Mouse (Mus musculus) myocyte (in vitro differentiated cells): Measurements from ENCODE around the gene Tshz2. TPM values are rescaled to one million over a fixed set of nuclear protein-coding genes. Genes with fewer than 3 reads are reported as not detected.

Experiments
- H3K27me3 ChIP-seq: one replicate; pipeline ENCODE4 v1.6.1; 2011; ENCODE audit not compliant: control insufficient read depth, insufficient read depth, insufficient read length
- H3K36me3 ChIP-seq: one replicate; pipeline ENCODE4 v1.6.1; 2011; ENCODE audit not compliant: control insufficient read depth, insufficient read depth
- H3K4me2 ChIP-seq: one replicate; pipeline ENCODE4 v1.6.1; 2011; ENCODE audit warnings: low read depth, control low read depth
- H3K4me3 ChIP-seq: one replicate; pipeline ENCODE4 v1.5.1; 2011; ENCODE audit warnings: mild to moderate bottlenecking, control low read depth, moderate library complexity
- H3K79me2 ChIP-seq: one replicate; pipeline ENCODE4 v1.6.1; 2011; ENCODE audit not compliant: control insufficient read depth, insufficient read depth
- H3ac ChIP-seq: one replicate; pipeline ENCODE4 v1.6.1; 2011; ENCODE audit not compliant: control insufficient read depth, insufficient read length
- CEBPB ChIP-seq: IDR thresholded peaks from 2 replicates; pipeline ENCODE4 v1.6.1; 2011; ENCODE audit warnings: mild to moderate bottlenecking, moderate library complexity; ENCODE audit not compliant: poor library complexity, insufficient read depth, severe bottlenecking
- E2F4 ChIP-seq: IDR thresholded peaks from one replicate; pipeline ENCODE4 v1.6.1; 2011; ENCODE audit warnings: mild to moderate bottlenecking, control low read depth, moderate library complexity; ENCODE audit not compliant: insufficient read depth
- MAX ChIP-seq: IDR thresholded peaks from one replicate; pipeline ENCODE4 v1.6.1; 2011; ENCODE audit warnings: low read depth, mild to moderate bottlenecking, control low read depth
- MYOD1 ChIP-seq, 3 experiments: IDR thresholded peaks; one replicate each; pipeline ENCODE4 v1.6.1; 2011; ENCODE audit warnings: control low read depth in 2 of 3, low read depth in 2 of 3, mild to moderate bottlenecking in 2 of 3, moderate library complexity in 1 of 3; ENCODE audit not compliant: insufficient read length in 2 of 3, control insufficient read depth in 1 of 3
- MYOG ChIP-seq, 3 experiments: IDR thresholded peaks; one replicate each; pipeline ENCODE4 v1.6.1; 2011; ENCODE audit warnings: control low read depth in 2 of 3, low read depth in 2 of 3, mild to moderate bottlenecking in 2 of 3; ENCODE audit not compliant: insufficient read length in 2 of 3, control insufficient read depth in 1 of 3, insufficient read depth in 1 of 3
- POLR2A ChIP-seq: IDR thresholded peaks from one replicate; pipeline ENCODE4 v1.6.1; 2011; ENCODE audit warnings: low read depth, mild to moderate bottlenecking, control low read depth, moderate library complexity; ENCODE audit not compliant: insufficient read length
- POLR2AphosphoS2 ChIP-seq: IDR thresholded peaks from one replicate; pipeline ENCODE4 v1.6.1; 2011; ENCODE audit warnings: low read depth, control low read depth; ENCODE audit not compliant: insufficient read length
- REST ChIP-seq: IDR thresholded peaks from one replicate; pipeline ENCODE4 v1.6.1; 2011; ENCODE audit warnings: mild to moderate bottlenecking, control low read depth, moderate library complexity; ENCODE audit not compliant: insufficient read depth, insufficient read length
- SRF ChIP-seq: IDR thresholded peaks from one replicate; pipeline ENCODE4 v1.6.1; 2011; ENCODE audit warnings: low read depth; ENCODE audit not compliant: control insufficient read depth, insufficient read length
- TCF12 ChIP-seq: IDR thresholded peaks from one replicate; pipeline ENCODE4 v1.6.1; 2011; ENCODE audit warnings: mild to moderate bottlenecking, control low read depth; ENCODE audit not compliant: poor library complexity, insufficient read depth, severe bottlenecking
- TCF3 ChIP-seq: IDR thresholded peaks from one replicate; pipeline ENCODE4 v1.6.1; 2011; ENCODE audit warnings: low read depth, control low read depth; ENCODE audit not compliant: insufficient read length
- USF1 ChIP-seq: IDR thresholded peaks from one replicate; pipeline ENCODE4 v1.6.1; 2011; ENCODE audit warnings: low read depth, mild to moderate bottlenecking, control low read depth, moderate library complexity
- polyA plus RNA-seq: library from polyadenylated mRNA; unstranded; fragments of >200 nt; fragmentation: generic; extraction: Trizol; gene quantifications from one replicate; pipeline ENCODE4 v1.2.1, GENCODE M21; 2012; ENCODE audit warnings: missing spikeins

Tshz2 gene
- polyA plus RNA-seq, 1 experiment = not detected

DNA sequence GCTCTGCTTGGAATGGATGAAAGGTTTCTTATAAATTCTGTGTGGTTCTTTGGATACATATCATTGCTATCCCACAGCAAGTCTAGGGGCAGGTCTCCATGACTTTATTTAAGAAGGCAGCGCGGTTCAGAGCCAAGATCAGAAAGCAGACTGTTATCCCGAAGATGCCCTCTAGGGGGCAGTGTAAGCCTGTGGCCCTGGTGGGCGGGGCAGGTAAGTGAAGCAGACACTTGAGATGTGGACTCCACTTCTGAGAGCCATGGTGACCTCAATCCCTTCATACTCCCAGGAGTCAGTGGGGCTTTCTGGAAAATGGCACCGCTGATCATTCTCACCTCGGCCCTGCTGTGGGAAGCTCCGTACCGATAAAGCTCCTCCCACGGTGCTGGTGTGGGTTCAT is 422.6 kb downstream of the Tshz2 start:
- Histone ChIP-seq H3K79me2 (no peaks in the 10 kb centered on the region), H3ac (no peak overlapping the region), H3K27me3 (no peaks in the 10 kb centered on the region), H3K4me3 (no peak overlapping the region), H3K4me2 (no peak overlapping the region), H3K36me3 (no peaks in the 10 kb centered on the region)
- no peak for TF ChIP-seq E2F4
- TF ChIP-seq CEBPB = no peak
- no peak for TF ChIP-seq TCF12
- TF ChIP-seq POLR2A = no peak
- no peak for TF ChIP-seq POLR2AphosphoS2
- TF ChIP-seq MAX = no peak
- TF ChIP-seq TCF3 = no peak
- no peak for TF ChIP-seq USF1
- TF ChIP-seq REST = no peak
- no peak for TF ChIP-seq MYOG (IDR thresholded peaks at IDR 0.05; ENCODE audit: control insufficient read depth in 1 of 3, insufficient read depth in 1 of 3, insufficient read length in 2 of 3, low read depth in 2 of 3)
- no peak for TF ChIP-seq SRF
- no peak for TF ChIP-seq MYOD1 (IDR thresholded peaks at IDR 0.05; ENCODE audit: control insufficient read depth in 1 of 3, insufficient read length in 2 of 3, low read depth in 2 of 3)

DNA sequence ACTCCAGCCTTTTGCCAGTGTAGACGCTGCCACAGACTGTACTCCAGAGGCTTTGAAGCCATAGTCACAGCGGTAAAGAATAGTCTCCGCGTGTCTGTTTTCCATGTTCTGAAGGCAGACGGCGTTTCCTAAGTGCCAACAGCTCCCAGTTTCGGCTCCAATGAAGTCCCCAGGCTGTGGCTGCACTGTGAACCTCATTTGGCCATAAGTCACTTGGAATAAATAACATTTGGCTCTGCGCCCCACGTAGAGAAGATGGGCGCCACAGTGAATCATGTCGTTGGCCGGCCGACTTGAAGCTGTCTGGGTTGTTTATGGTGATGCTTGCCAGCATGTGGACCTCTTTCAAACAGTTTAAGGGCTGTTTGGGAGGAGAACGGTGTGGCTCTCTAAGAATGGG is 426.0 kb downstream of the Tshz2 start:
- H3K4me3 ChIP-seq = no peak overlapping the region
- TF ChIP-seq MAX (no peak), REST (no peak), USF1 (no peak), POLR2A (no peak), MYOG (IDR thresholded peaks at IDR 0.05; ENCODE audit: control insufficient read depth in 1 of 3, insufficient read depth in 1 of 3, insufficient read length in 2 of 3, low read depth in 2 of 3) (no peak), MYOD1 (IDR thresholded peaks at IDR 0.05; ENCODE audit: control insufficient read depth in 1 of 3, insufficient read length in 2 of 3, low read depth in 2 of 3) (no peak), E2F4 (no peak), TCF3 (no peak), CEBPB (no peak), TCF12 (no peak), POLR2AphosphoS2 (no peak), SRF (no peak)
- H3K27me3 ChIP-seq = no peaks in the 10 kb centered on the region
- H3K4me2 ChIP-seq = no peak overlapping the region
- H3K36me3 ChIP-seq = no peaks in the 10 kb centered on the region
- H3K79me2 ChIP-seq = no peaks in the 10 kb centered on the region
- no peak overlapping the region for H3ac ChIP-seq

DNA sequence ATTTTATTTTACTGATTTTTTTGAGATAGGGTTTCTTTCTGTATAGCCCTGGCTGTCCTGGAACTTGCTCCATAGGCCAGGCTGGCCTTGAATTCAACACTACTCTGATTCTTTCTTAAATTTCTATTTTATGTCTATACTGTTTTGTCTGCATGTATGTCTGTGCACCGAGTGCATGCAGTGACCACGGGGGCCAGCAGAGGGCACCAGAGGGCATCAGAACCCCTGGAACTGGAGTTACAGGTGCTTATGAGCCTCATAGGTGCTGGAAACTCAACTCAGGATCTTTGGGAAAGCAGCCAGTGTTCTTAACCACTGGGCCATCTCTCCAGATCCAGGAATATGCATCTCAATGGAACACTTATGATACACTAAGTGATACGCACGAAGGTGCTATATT is 427.3 kb downstream of the Tshz2 start:
- Histone ChIP-seq H3K4me3 (no peak overlapping the region), H3ac (no peak overlapping the region), H3K27me3 (no peaks in the 10 kb centered on the region), H3K79me2 (no peaks in the 10 kb centered on the region), H3K36me3 (no peaks in the 10 kb centered on the region), H3K4me2 (no peak overlapping the region)
- TF ChIP-seq POLR2A = no peak

DNA sequence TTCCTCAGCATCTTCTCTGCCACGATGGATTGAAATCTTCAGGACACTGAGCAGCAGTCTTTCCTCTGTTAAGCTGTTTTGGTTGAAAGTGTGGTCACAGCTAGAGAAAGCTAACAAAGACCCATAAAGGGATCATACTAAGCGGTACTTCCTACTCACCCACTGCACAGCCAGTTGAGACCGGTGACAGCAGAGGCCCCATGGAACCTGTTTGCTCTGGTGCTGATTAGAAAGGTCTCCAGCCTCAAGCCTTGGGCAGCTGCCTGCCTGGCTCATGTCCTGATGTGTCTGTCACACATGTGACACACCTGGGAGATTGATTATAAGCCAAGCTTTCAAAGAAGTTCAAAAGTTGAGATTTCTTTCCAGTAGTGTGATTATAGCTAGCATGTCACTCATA is 429.6 kb downstream of the Tshz2 start:
- H3K4me2 ChIP-seq = no peak overlapping the region
- no peak overlapping the region for H3K4me3 ChIP-seq
- no peaks in the 10 kb centered on the region for H3K79me2 ChIP-seq
- no peak overlapping the region for H3ac ChIP-seq
- TF ChIP-seq SRF (no peak), POLR2A (no peak), CEBPB (no peak), REST (no peak), MYOD1 (IDR thresholded peaks at IDR 0.05; ENCODE audit: control insufficient read depth in 1 of 3, insufficient read length in 2 of 3, low read depth in 2 of 3) (no peak), TCF12 (no peak), MYOG (IDR thresholded peaks at IDR 0.05; ENCODE audit: control insufficient read depth in 1 of 3, insufficient read depth in 1 of 3, insufficient read length in 2 of 3, low read depth in 2 of 3) (no peak), TCF3 (no peak), USF1 (no peak), E2F4 (no peak), MAX (no peak), POLR2AphosphoS2 (no peak)
- no peaks in the 10 kb centered on the region for H3K36me3 ChIP-seq
- H3K27me3 ChIP-seq = no peaks in the 10 kb centered on the region

DNA sequence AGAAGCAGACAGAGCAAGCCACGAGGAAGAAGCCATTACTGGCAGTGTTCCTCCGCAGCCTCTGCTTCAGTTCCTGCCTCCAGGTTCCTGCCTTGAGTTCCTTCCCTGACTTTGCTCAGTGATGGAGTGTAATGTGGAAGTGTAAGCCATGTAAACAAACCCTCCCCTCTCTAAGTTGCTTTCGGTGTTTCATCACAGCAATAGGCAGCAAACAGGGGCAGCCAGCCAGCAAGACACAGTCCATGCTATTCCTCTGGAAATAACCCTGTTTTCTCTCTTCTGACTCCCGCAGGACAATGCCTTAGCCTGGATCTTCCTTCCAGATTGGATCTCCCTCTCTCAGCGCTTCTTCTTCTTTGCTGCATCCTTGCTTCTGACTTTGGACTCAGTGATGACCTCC is 437.2 kb downstream of the Tshz2 start:
- Histone ChIP-seq H3ac (no peak overlapping the region), H3K4me2 (no peak overlapping the region), H3K79me2 (no peaks in the 10 kb centered on the region), H3K4me3 (no peak overlapping the region), H3K36me3 (no peaks in the 10 kb centered on the region), H3K27me3 (peaks cover 20% of the 10 kb centered on the region)
- TF ChIP-seq USF1 = no peak
- TF ChIP-seq POLR2AphosphoS2 = no peak
- TF ChIP-seq MYOD1 (IDR thresholded peaks at IDR 0.05; ENCODE audit: control insufficient read depth in 1 of 3, insufficient read length in 2 of 3, low read depth in 2 of 3) = no peak
- no peak for TF ChIP-seq MYOG (IDR thresholded peaks at IDR 0.05; ENCODE audit: control insufficient read depth in 1 of 3, insufficient read depth in 1 of 3, insufficient read length in 2 of 3, low read depth in 2 of 3)
- TF ChIP-seq SRF = no peak
- no peak for TF ChIP-seq POLR2A
- no peak for TF ChIP-seq MAX
- no peak for TF ChIP-seq CEBPB
- TF ChIP-seq REST = no peak
- TF ChIP-seq TCF12 = no peak
- no peak for TF ChIP-seq TCF3
- no peak for TF ChIP-seq E2F4
